In genomic region chr10:75834721-75835120, GRCm38 (mm10) we compare ENCODE assay signal across 8 mouse cellular contexts. TPM values are rescaled to one million over a fixed set of nuclear protein-coding genes. Genes with fewer than 3 reads are reported as not detected.
DNase-seq lines count a peak whose midpoint lies in the region; ATAC-seq lines count a peak whose summit lies in the region.

No protein-coding gene starts in this region.

- peak overlapping the region; percentile 53 for H3K4me3 ChIP-seq in kidney, embryonic 16.5 days (ENCODE audit: low read length)
- peak overlapping the region; percentile 23 for H3K4me3 ChIP-seq in embryonic facial prominence, embryonic 11.5 days (ENCODE audit: low read depth, low read length)
- peak overlapping the region; percentile 44 for H3K4me3 ChIP-seq in hindbrain, embryonic 16.5 days (ENCODE audit: low read length)
- H3K4me3 ChIP-seq in midbrain, embryonic 16.5 days (ENCODE audit: low read depth, low read length): peak overlapping the region; percentile 38

- 14% methylated on average over 9 of the region's 9 CpGs for WGBS in kidney, embryonic 16.5 days
- 13% methylated on average over 9 of the region's 9 CpGs for WGBS in embryonic facial prominence, embryonic 11.5 days
- WGBS in hindbrain, embryonic 16.5 days: 15% methylated on average over 9 of the region's 9 CpGs
- WGBS in midbrain, embryonic 16.5 days: 11% methylated on average over 9 of the region's 9 CpGs

- H3K4me2 ChIP-seq in kidney, embryonic 16.5 days (replicated peaks; ENCODE audit: low read depth, low read length): peak overlapping the region; percentile 66
- H3K4me2 ChIP-seq in embryonic facial prominence, embryonic 11.5 days (ENCODE audit: low read depth, low read length): peak overlapping the region; percentile 33
- H3K4me2 ChIP-seq in hindbrain, embryonic 16.5 days (ENCODE audit: low read length): peak overlapping the region; percentile 72
- H3K4me2 ChIP-seq in midbrain, embryonic 16.5 days (ENCODE audit: low read length): peak overlapping the region; percentile 62

- H3K27me3 ChIP-seq in kidney, embryonic 16.5 days (ENCODE audit: insufficient read depth, low read length): no peaks in the 10 kb centered on the region
- H3K27me3 ChIP-seq in embryonic facial prominence, embryonic 11.5 days (ENCODE audit: control insufficient read depth, insufficient read depth, low read length): peaks cover 3% of the 10 kb centered on the region
- H3K27me3 ChIP-seq in hindbrain, embryonic 16.5 days (replicated peaks; ENCODE audit: control insufficient read depth, insufficient read depth, low read length): no peaks in the 10 kb centered on the region; the same call in none of the 2 replicates
- H3K27me3 ChIP-seq in midbrain, embryonic 16.5 days (ENCODE audit: control insufficient read depth, insufficient read depth, low read depth, low read length): peaks cover 10% of the 10 kb centered on the region

- no peaks in the 10 kb centered on the region for H3K36me3 ChIP-seq in kidney, embryonic 16.5 days (ENCODE audit: insufficient read depth, low read length)
- no peaks in the 10 kb centered on the region for H3K36me3 ChIP-seq in embryonic facial prominence, embryonic 11.5 days (replicated peaks; ENCODE audit: control insufficient read depth, insufficient read depth, low read depth, low read length)
- no peaks in the 10 kb centered on the region for H3K36me3 ChIP-seq in hindbrain, embryonic 16.5 days (ENCODE audit: control insufficient read depth, insufficient read depth, low read length)
- H3K36me3 ChIP-seq in midbrain, embryonic 16.5 days (ENCODE audit: control insufficient read depth, insufficient read depth, low read length): no peaks in the 10 kb centered on the region

- ATAC-seq in kidney, embryonic 16.5 days (ENCODE audit: low FRiP score, low TSS enrichment): no peak; the same call in 1 of the 2 replicates
- ATAC-seq in embryonic facial prominence, embryonic 11.5 days (replicated peaks; ENCODE audit: insufficient number of reproducible peaks, low FRiP score, low TSS enrichment, low read depth): no peak
- ATAC-seq in hindbrain, embryonic 16.5 days: no peak
- no peak for ATAC-seq in midbrain, embryonic 16.5 days
- no peak for ATAC-seq in inflammation-experienced regulatory T-cells, adult 6 months

- H3K9me3 ChIP-seq in kidney, embryonic 16.5 days (ENCODE audit: low read length): no peaks in the 10 kb centered on the region
- H3K9me3 ChIP-seq in embryonic facial prominence, embryonic 11.5 days (replicated peaks; ENCODE audit: control insufficient read depth, low read length): no peaks in the 10 kb centered on the region
- H3K9me3 ChIP-seq in hindbrain, embryonic 16.5 days (ENCODE audit: control insufficient read depth, low read length): no peaks in the 10 kb centered on the region
- H3K9me3 ChIP-seq in midbrain, embryonic 16.5 days (replicated peaks; ENCODE audit: control insufficient read depth, low read length, poor library complexity, severe bottlenecking): no peaks in the 10 kb centered on the region

- peak overlapping the region; percentile 88 for H3K27ac ChIP-seq in kidney, embryonic 16.5 days (ENCODE audit: low read length)
- H3K27ac ChIP-seq in embryonic facial prominence, embryonic 11.5 days (replicated peaks; ENCODE audit: low read depth, low read length): no peak overlapping the region
- no peak overlapping the region for H3K27ac ChIP-seq in hindbrain, embryonic 16.5 days (ENCODE audit: low read depth, low read length)
- no peak overlapping the region for H3K27ac ChIP-seq in midbrain, embryonic 16.5 days (ENCODE audit: low read length)

- peak overlapping the region; percentile 74 for H3K9ac ChIP-seq in kidney, embryonic 16.5 days (replicated peaks; ENCODE audit: low read length)
- H3K9ac ChIP-seq in embryonic facial prominence, embryonic 11.5 days (replicated peaks; ENCODE audit: low read length): peak overlapping the region; percentile 22
- no peak overlapping the region for H3K9ac ChIP-seq in hindbrain, embryonic 16.5 days (ENCODE audit: low read depth, low read length)
- H3K9ac ChIP-seq in midbrain, embryonic 16.5 days (ENCODE audit: low read depth, low read length): peak overlapping the region; percentile 61

- no peak for DNase-seq in kidney, adult 9 months
- DNase-seq in embryonic facial prominence, embryonic 11.5 days (ENCODE audit: low spot score): peak; percentile 29
- DNase-seq in spleen, adult 18-20 months: no peak
- no peak for DNase-seq in natural killer cell, adult 2 months (ENCODE audit: low spot score in 2 of 2)

- peaks cover 43% of the 10 kb centered on the region for H3K4me1 ChIP-seq in kidney, embryonic 16.5 days (ENCODE audit: insufficient read depth, low read length)
- H3K4me1 ChIP-seq in embryonic facial prominence, embryonic 11.5 days (ENCODE audit: control insufficient read depth, insufficient read depth, low read length): peaks cover 3% of the 10 kb centered on the region
- H3K4me1 ChIP-seq in hindbrain, embryonic 16.5 days (ENCODE audit: control insufficient read depth, insufficient read depth, low read depth, low read length): peaks cover 23% of the 10 kb centered on the region
- peaks cover 17% of the 10 kb centered on the region for H3K4me1 ChIP-seq in midbrain, embryonic 16.5 days (ENCODE audit: control insufficient read depth, insufficient read depth, low read length)

RNA-seq across cellular contexts. Expression of gene Gstt2, which starts 2.5 kb away (rescaled TPM):
- polyA plus RNA-seq in kidney, embryonic 16.5 days (2015; fragmentation: Nextera tagmentation; extraction: Ambion mirVana): 53.0 and 56.2 TPM in 2 replicates
- polyA plus RNA-seq in embryonic facial prominence, embryonic 11.5 days (2014; fragmentation: Nextera tagmentation; extraction: Ambion mirVana): 8.8 and 12.7 TPM in 2 replicates
- polyA plus RNA-seq in hindbrain, embryonic 16.5 days (2015; fragmentation: Nextera tagmentation; extraction: Ambion mirVana): 7.9 and 8.5 TPM in 2 replicates
- 7.0 TPM in 2 replicates for polyA plus RNA-seq in midbrain, embryonic 16.5 days (2015; fragmentation: Nextera tagmentation; extraction: Ambion mirVana)
- 10 to 100 TPM; 52.2 to 69.9 (median 64.5) TPM for polyA plus RNA-seq in inflammation-experienced regulatory T-cells, adult 6 months (2017; shearing (Covaris generic))

RNA-seq across cellular contexts. Expression of gene Gstt4, which starts 12.4 kb away (rescaled TPM):
- polyA plus RNA-seq in kidney, embryonic 16.5 days (2015; fragmentation: Nextera tagmentation; extraction: Ambion mirVana): not detected in 2 replicates
- not detected in 2 replicates for polyA plus RNA-seq in embryonic facial prominence, embryonic 11.5 days (2014; fragmentation: Nextera tagmentation; extraction: Ambion mirVana)
- polyA plus RNA-seq in hindbrain, embryonic 16.5 days (2015; fragmentation: Nextera tagmentation; extraction: Ambion mirVana): not detected in 2 replicates
- not detected in 2 replicates for polyA plus RNA-seq in midbrain, embryonic 16.5 days (2015; fragmentation: Nextera tagmentation; extraction: Ambion mirVana)
- not detected for polyA plus RNA-seq in inflammation-experienced regulatory T-cells, adult 6 months (2017; shearing (Covaris generic))

RNA-seq across cellular contexts. Expression of gene Mif, which starts 25.3 kb away (rescaled TPM):
- polyA plus RNA-seq in kidney, embryonic 16.5 days (2015; fragmentation: Nextera tagmentation; extraction: Ambion mirVana): 2,002 and 2,111 TPM in 2 replicates
- polyA plus RNA-seq in embryonic facial prominence, embryonic 11.5 days (2014; fragmentation: Nextera tagmentation; extraction: Ambion mirVana): 1,991 and 2,343 TPM in 2 replicates
- polyA plus RNA-seq in hindbrain, embryonic 16.5 days (2015; fragmentation: Nextera tagmentation; extraction: Ambion mirVana): 1,592 and 1,680 TPM in 2 replicates
- polyA plus RNA-seq in midbrain, embryonic 16.5 days (2015; fragmentation: Nextera tagmentation; extraction: Ambion mirVana): 1,399 and 1,460 TPM in 2 replicates
- 100 to 1,000 TPM; 423 to 560 (median 495) TPM for polyA plus RNA-seq in inflammation-experienced regulatory T-cells, adult 6 months (2017; shearing (Covaris generic))

RNA-seq across cellular contexts. Expression of gene Gstt1, which starts 36.3 kb away (rescaled TPM):
- 16.5 and 19.7 TPM in 2 replicates for polyA plus RNA-seq in kidney, embryonic 16.5 days (2015; fragmentation: Nextera tagmentation; extraction: Ambion mirVana)
- polyA plus RNA-seq in embryonic facial prominence, embryonic 11.5 days (2014; fragmentation: Nextera tagmentation; extraction: Ambion mirVana): 6.9 and 7.6 TPM in 2 replicates
- 18.8 and 21.9 TPM in 2 replicates for polyA plus RNA-seq in hindbrain, embryonic 16.5 days (2015; fragmentation: Nextera tagmentation; extraction: Ambion mirVana)
- 18.7 and 20.3 TPM in 2 replicates for polyA plus RNA-seq in midbrain, embryonic 16.5 days (2015; fragmentation: Nextera tagmentation; extraction: Ambion mirVana)
- polyA plus RNA-seq in inflammation-experienced regulatory T-cells, adult 6 months (2017; shearing (Covaris generic)): 1 to 10 TPM; 1.7 to 3.6 (median 2.2) TPM

RNA-seq across cellular contexts. Expression of gene Gstt3, which starts 53.5 kb away (rescaled TPM):
- 54.8 and 56.5 TPM in 2 replicates for polyA plus RNA-seq in kidney, embryonic 16.5 days (2015; fragmentation: Nextera tagmentation; extraction: Ambion mirVana)
- 5.9 and 7.8 TPM in 2 replicates for polyA plus RNA-seq in embryonic facial prominence, embryonic 11.5 days (2014; fragmentation: Nextera tagmentation; extraction: Ambion mirVana)
- 1.4 and 1.5 TPM in 2 replicates for polyA plus RNA-seq in hindbrain, embryonic 16.5 days (2015; fragmentation: Nextera tagmentation; extraction: Ambion mirVana)
- polyA plus RNA-seq in midbrain, embryonic 16.5 days (2015; fragmentation: Nextera tagmentation; extraction: Ambion mirVana): 0.53 and 1.4 TPM in 2 replicates
- polyA plus RNA-seq in inflammation-experienced regulatory T-cells, adult 6 months (2017; shearing (Covaris generic)): 10 to 100 TPM in 1 of 3 experiments, 1 to 10 TPM in 2; 9.0 to 12.7 (median 9.3) TPM
